Mouse (Mus musculus) adrenal gland, postnatal 25 days (tissue): ENCODE results near the gene Kdm4a. TPM values are rescaled to one million over a fixed set of nuclear protein-coding genes. Genes with fewer than 3 reads are reported as not detected.
A peak's percentile ranks its signal among the peaks of the same experiment; 100 is the strongest.

Source experiments
- DNase-seq: peaks from one replicate; pipeline ENCODE4 v3.0.0; 2021; ENCODE audit warnings: mixed read lengths
- total RNA-seq: library from RNA; stranded (reverse); gene quantifications from 2 replicates; pipeline ENCODE4 v1.2.3, GENCODE M21; 2021

Kdm4a gene
- total RNA-seq, 1 experiment from 2014 or later = 57.9 TPM

DNA sequence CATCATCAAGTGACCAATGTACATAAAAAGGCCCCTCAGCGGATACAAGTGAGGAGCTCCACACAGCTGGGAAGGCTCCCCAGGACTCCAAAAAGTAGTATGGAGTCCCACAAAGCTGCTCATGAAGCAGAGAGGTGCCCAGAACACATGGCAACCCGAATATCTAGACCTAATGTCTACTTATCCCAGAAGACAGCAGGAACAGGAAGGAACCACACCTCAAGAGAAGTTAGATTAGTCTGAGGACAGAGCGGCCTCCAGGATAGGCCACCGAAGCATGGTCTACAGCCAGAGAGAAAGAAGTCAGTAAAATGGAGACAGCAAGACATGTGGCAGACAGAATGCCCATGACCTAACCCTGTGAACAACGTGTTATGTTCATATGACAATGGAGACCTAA is 25.0 kb downstream of the Kdm4a start:
- DNase-seq = no peak

- DNase-seq = peak; percentile 38
Observed at GRCm38 (mm10) chr4:118152020-118152785, 27.6 kb downstream of the Kdm4a start.

DNA sequence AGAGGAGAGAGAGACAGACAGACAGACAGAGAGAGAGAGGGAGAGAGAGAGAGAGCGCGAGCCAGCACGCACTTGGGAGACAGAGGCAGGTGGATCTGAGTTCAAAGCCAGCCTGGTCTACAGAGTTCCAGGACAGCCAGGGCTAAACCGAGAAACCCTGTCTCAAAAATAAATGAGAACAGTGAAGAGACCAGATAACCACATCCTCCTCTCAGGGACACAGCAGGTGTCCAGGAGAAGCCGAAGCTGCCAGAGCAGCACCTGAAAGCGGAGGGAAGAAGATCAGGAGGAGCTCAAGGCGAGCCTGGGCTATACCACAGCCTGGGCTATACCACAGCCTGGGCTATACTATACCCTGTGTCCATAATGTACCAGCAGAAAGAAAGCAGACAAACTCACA is 29.0 kb downstream of the Kdm4a start:
- DNase-seq = no peak

GRCm38 (mm10) chr4:118149956-118150680 is 29.7 kb downstream of the Kdm4a start:
- no peak for DNase-seq

GRCm38 (mm10) chr4:118149055-118149576 is 30.7 kb downstream of the Kdm4a start:
- DNase-seq = no peak

DNA sequence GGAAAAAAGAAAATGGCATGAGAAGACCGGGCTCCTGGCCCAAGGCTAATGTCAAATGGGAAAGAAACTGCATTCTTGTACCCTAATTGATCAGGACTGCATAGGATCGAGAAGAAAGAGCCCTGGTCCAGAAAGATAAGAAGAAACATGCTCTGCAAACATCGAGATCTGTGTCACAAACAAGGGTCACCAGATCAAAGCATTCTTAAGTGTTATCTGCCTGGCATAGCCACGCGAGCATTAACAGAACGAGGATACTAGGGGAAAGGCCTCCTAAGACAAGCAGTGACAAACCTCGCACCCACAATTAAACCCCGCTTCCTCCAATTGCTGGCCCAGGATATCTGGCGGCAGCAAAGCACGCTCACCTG is 31.5 kb downstream of the Kdm4a start:
- DNase-seq = no peak

GRCm38 (mm10) chr4:118147547-118148316 is 32.1 kb downstream of the Kdm4a start:
- no peak for DNase-seq

GRCm38 (mm10) chr4:118147090-118147489 is 32.8 kb downstream of the Kdm4a start:
- DNase-seq = no peak

GRCm38 (mm10) chr4:118144324-118144723 is 35.5 kb downstream of the Kdm4a start:
- DNase-seq = no peak

DNA sequence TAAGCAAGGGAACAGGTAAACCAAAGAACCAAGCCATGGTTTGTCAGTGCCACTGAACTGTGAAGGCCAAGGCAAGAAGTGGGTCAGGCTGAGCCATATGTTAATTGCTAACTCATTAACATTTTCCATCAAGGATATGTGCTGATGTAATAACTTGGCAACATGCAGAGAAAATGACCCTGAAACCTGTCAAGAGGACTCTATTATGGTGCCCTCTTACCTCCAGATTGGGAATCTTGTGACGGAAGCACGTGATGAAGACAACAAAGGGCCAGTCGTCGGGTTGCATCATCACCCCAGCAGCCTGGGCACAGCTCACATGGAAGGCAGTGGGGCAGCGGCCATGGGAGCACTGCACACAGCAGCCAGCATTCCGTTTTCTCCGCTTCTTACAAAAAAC is 36.2 kb downstream of the Kdm4a start:
- DNase-seq = no peak

DNA sequence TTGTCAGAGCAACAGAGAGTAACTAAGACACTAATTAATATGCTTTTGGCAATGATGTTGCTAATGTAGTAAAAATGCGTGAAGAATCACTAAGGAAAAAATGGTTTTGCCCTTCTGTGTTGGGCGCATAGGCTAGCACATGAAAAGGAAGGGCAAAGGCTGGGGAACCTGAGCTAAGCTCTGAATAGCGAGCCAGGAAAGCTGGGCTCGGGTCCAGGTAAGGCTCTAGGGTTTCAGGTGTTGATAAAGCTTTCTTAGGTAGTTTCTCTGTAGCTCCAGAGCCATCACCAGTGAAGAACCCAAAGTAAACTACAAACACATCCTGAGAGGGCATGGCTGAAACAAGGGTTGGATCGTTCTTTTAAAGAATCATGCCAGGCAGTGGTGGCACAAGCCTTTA is 38.3 kb downstream of the Kdm4a start:
- no peak for DNase-seq

GRCm38 (mm10) chr4:118138891-118139290 is 41.0 kb downstream of the Kdm4a start:
- peak; percentile 82 for DNase-seq

DNA sequence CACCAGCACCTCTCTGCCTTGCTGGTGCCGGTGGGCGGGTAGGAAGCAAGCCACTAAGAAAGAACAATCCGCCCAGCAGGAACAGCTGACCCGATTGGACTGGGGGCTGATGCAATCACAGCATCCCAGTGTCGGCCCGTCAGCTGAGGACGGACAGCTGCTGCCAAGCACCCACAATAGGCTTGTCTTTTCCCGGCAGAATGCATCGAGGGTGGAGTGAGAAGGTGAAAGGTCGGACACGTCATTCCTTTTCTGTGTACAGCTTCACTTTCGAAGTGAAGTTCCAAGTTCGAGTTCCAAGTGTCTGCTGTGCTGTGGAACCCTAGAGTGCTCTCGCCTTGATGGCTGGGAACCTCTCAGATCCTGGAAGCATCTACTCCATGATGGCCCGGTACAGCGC is 42.0 kb downstream of the Kdm4a start:
- no peak for DNase-seq

DNA sequence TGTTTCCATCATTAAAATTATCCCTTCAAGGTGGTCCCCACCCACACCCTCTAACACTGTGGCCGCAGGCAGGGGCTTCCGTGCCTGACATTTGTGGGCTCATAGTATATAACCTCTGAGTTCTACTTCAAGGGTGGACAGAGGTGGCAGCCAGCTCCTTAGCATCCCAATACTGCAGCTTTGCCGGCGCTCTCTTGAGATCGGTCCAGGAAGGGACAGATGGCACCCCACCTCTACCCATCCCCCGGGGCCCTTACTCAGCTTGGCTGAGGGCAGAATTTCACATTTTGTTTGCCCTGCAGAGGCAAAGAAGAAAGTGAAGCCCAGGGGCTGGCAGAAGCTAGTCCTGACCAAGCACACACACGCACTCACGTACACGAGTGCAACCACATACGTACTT is 42.5 kb downstream of the Kdm4a start:
- DNase-seq = no peak

DNA sequence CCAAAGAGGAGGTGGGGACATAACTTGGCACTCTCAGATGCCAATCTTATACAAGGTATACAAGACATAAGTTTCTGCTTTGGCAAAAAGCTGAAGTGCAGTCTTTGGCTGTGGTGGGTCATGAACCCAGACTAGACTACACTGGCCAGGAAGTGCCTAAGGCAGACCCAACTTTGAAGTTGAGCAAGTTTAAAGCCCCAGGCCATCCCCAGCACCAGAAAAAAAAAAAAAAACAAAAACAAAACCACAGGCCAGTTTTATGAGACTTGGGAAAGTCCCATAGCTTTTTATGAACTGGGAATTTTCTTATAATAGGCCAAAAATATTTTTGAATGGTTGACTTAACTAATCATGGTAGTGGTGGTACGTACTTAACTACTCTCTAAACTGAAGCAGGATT is 44.4 kb downstream of the Kdm4a start:
- no peak for DNase-seq

DNA sequence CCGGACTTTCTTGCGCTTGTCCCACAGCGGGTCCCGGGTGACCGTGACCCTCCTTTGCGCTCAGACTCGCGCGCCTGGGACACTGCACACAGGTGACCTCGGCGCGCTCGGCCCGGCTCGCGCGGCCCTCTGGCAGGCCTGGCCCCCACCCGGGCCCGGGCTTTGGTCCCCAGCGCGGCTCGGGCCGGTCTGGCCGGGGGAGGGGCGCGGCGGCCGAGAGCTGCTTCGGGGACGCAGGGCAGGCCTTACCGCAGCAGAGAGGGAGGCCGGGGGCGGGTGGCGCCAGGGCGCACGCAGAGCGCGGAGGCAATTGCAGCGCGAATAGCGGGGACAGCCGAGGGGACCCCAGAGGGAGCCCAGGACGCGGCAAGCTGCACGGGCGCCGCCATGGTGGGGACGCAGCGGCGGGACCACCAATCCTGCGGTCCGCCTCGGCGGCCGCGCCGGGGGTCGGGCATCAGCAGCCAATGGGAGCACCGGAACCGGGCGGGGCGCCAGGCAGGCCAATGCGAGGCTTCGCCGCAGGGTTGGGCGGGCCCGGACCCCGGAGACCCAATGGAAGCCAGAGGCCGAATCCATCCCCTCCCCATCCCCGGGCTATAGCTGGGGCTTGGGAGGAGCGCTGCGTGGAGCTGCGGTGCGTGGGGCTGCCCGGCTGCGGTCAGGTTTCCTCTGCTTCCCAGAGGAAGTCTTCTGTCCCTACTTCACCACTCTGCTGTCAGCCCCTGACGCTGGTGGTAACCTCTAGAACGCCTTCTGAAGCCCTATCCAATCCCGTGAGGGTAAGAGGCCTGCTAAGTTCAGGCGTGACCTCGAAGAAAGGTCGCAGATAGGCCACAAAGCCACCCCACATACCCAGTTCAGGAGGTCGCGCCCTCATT is 45.1 kb downstream of the Kdm4a start, which contains the start of gene St3gal3:
Gene St3gal3 (minus strand): TSS at position 430 of the 881 bp plus-strand sequence.
- peak; percentile 100 for DNase-seq

DNA sequence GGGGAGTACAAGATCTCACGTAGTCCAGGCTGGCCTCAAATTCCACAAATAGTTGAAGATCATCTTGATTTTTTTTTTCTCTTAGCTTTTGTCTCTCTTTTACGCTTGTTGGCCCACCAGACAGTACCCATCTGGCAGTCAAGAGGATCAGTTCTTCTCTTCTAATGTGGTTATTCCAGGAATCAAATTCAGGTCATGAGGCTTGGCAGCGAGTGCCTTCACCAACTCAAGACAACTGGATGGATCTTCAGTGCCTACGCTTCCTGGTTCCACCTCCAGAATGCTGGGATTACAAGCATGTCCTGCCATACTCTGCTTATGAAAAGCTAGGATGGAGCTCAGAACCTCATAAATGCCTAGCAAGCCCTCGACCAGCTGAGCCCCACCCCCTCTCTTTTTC is 48.5 kb downstream of the Kdm4a start:
- DNase-seq = no peak

- DNase-seq = no peak
Observed at GRCm38 (mm10) chr4:118123030-118123704, 56.7 kb downstream of the Kdm4a start.

- no peak for DNase-seq
Observed at GRCm38 (mm10) chr4:118122078-118122477, 57.8 kb downstream of the Kdm4a start.

DNA sequence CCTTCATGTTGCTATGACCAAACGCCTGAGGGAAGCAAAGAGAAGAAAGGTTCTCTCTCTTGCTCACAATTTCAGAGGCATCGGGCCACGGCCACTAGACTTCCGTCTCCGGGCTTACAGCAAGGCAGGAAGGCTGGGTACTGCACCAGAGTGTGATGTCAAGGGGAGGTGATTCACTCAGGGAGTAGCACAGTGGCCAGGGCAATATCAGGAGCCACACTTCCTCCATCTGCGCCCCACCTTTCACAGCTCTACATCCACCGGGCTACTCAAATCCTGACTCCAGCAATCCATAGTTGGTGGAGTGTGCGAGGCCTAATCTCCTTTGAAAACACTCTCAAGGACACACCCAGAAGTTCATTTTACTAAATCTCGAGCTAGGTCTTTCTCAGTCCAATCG is 62.3 kb downstream of the Kdm4a start:
- no peak for DNase-seq

DNA sequence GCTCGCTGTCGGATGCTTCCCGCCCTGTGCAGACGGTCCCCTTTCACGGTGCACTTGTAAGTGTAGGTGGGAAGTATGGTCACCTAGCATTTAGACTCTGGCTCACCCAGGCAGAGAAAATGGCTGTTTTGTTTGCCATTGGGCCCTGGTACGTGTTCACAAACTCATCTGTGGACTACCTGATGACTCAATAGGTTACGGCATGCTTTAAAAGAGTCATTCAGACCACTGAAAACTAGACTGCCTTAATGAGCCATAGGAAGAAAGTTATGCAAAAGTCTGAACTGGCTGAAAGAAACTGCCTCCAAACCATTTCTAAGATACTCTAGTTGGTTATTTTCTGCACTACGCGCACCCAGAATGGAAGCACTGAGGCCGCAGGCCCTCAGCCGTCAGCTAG is 63.7 kb downstream of the Kdm4a start:
- no peak for DNase-seq
